Mouse (Mus musculus) heart, adult 10 weeks (tissue): ENCODE measurements around the gene Ndufs7. TPM values are rescaled to one million over a fixed set of nuclear protein-coding genes. Genes with fewer than 3 reads are reported as not detected.

Experiments
- polyA plus RNA-seq: library from polyadenylated mRNA; stranded (reverse); fragments of 350-450 nt; fragmentation: Illumina TruSeq; extraction: RNeasy Lipid Tissue Mini Kit (QIAGEN cat#74804); gene quantifications from one replicate; pipeline ENCODE4 v1.2.3, GENCODE M21; 2014; ENCODE audit warnings: low read depth, low replicate concordance

Ndufs7 gene
- 842 TPM for polyA plus RNA-seq

DNA sequence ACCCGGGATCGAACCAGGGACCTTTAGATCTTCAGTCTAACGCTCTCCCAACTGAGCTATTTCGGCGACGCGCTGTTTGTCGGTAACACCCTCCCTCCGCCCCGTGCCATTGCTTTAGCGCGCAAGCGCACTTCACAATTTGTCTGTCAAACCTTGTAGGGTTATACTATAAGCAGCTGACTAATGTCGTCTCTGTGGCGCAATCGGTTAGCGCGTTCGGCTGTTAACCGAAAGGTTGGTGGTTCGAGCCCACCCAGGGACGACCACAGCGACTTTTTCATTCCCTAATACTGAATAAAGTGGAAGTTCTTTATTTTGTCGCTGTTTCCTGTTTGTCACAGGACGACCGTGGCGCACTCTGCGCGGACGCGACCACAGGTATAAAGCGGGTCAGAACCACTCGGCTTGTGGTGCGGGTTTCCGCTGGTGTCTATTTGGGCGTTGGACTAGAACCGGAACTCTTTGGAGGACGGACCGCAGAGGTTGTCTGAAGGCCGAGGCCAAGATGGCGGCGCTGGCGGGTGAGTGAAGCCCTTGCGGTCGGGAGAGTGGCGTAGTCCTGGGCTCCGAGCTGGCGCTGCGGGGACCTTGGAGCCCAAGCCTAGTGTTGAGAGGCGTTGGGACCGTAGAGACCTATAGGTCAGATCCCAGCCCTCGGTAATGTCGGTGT lies at the start of gene Ndufs7:
Gene Ndufs7, plus strand, starts transcription at position 151 of the 670 bp plus-strand sequence.

DNA sequence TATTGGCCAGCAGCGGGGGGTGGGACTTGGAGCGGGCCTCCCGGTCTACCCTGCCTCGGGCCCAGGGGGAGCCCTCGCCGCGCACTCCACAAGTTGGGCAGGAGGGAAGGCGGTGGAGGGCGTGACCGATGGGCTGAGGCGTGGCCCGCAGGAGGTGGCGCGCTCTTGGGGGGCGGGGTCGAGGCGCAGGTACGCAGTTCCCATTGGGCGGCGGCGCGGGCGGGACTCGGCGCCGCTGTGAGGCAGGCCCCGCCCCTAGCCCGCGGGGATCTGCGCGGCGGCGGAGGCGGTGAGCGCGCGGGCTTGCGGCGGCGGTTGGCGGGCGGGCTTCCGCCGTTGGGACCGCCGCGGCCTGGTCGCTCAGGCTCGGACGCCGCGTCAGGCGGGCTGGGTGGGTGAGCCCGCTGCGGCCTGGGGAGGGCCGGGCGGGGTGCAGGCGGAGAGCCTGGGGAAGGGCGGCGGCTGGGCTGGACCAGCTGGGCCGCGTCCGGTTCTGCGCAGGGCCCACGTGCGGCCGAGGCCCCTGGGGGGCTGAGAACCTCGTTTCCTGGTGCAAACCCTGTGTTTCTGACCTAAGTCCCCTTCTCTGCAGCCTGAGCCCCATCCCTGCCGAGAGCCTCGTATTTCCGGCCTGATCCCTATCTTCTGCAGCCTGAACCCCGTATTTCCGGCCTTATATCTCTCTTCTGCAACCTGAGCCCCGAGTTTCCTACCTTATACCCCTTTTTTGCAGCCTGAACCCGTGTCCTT lies 22.3 kb upstream of the Ndufs7 start, which contains the start of gene Mum1:
Gene Mum1, plus strand, starts transcription at position 19 of the 750 bp plus-strand sequence.

GRCm38 (mm10) chr10:80260642-80261584 lies 12.0 kb downstream of the Ndufs7 start, which contains the start of the genes Gamt and Dazap1:
Gene Gamt (minus strand): TSS chr10:80261012.
Gene Dazap1 (plus strand): TSS chr10:80261486.

GRCm38 (mm10) chr10:80292251-80293146 lies 43.6 kb downstream of the Ndufs7 start, which contains the start of gene Rps15:
Gene Rps15 (plus strand): TSS chr10:80292453.

DNA sequence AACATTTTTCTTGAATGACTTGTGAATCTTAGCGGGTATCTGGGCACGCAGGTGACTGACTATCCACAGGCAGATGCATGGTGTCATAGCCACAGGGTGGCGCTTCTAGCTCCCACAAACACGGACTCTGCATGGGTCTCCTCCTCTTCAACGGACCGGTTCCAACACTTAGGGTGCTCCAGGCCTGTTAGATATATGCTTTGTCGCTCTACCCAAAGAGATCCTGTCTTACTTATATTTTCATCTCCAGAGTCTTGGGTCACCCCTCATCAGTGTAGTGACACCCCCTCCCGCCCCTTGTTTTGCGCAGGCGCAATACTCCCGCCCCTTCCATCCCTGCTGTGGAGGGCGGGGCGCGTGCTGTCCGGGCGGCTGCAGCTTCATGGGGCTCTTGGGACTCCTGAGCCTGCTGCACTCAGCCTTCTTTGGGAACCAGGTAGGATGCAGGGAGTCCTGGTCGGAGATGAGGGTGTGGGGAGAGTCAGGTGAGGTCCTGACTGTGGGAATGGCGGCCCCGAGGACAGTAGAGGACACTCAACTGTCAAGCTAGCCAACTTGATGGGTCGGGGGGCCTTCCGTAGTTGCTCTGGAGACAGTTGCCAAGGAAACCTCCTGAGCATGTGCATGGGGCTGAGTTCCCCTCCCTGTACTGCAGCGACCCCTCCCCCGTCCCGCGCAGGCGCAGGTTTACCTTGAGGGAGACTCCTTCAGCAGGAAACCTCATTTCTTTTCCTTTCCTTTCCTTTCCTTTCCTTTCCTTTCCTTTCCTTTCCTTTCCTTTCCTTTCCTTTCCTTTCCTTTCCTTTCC lies 46.9 kb downstream of the Ndufs7 start, which contains the start of gene Apc2:
Gene Apc2, plus strand, starts transcription at position 360 of the 808 bp plus-strand sequence.

Other genes with a start within 250 kb of the Ndufs7 start
- 5.2 TPM for gene Arhgap45, start 232.5 kb upstream of the Ndufs7 start, polyA plus RNA-seq
- 122 TPM for gene Polr2e, start 209.3 kb upstream of the Ndufs7 start, polyA plus RNA-seq
- gene Gpx4, start 202.0 kb upstream of the Ndufs7 start, polyA plus RNA-seq, result 933 TPM
- gene Sbno2, start 143.6 kb upstream of the Ndufs7 start, polyA plus RNA-seq, result 10.9 TPM
- gene Stk11, start 133.3 kb upstream of the Ndufs7 start, polyA plus RNA-seq, result 137 TPM
- 1,104 TPM for gene Atp5d, start 110.5 kb upstream of the Ndufs7 start, polyA plus RNA-seq
- gene Cbarp, start 108.3 kb upstream of the Ndufs7 start, polyA plus RNA-seq, result 2.6 TPM
- gene Midn, start 100.8 kb upstream of the Ndufs7 start, polyA plus RNA-seq, result 39.3 TPM
- 89.8 TPM for gene Cirbp, start 83.1 kb upstream of the Ndufs7 start, polyA plus RNA-seq
- 13.6 TPM for gene 1600002K03Rik, start 76.2 kb upstream of the Ndufs7 start, polyA plus RNA-seq
- gene Efna2, start 69.6 kb upstream of the Ndufs7 start, polyA plus RNA-seq, result 1.8 TPM
- 21.1 TPM for gene Mum1, start 22.7 kb upstream of the Ndufs7 start, polyA plus RNA-seq
- gene Gamt, start 11.9 kb downstream of the Ndufs7 start, polyA plus RNA-seq, result 7.7 TPM
- gene Dazap1, start 12.4 kb downstream of the Ndufs7 start, polyA plus RNA-seq, result 49.3 TPM
- 1,202 TPM for gene Rps15, start 43.3 kb downstream of the Ndufs7 start, polyA plus RNA-seq
- 2.0 TPM for gene Apc2, start 46.9 kb downstream of the Ndufs7 start, polyA plus RNA-seq
- gene 2310011J03Rik, start 71.4 kb downstream of the Ndufs7 start, polyA plus RNA-seq, result 22.7 TPM
- 2.2 TPM for gene Pcsk4, start 80.4 kb downstream of the Ndufs7 start, polyA plus RNA-seq
- gene Reep6, start 80.8 kb downstream of the Ndufs7 start, polyA plus RNA-seq, result 3.4 TPM
- gene Adamtsl5, start 99.3 kb downstream of the Ndufs7 start, polyA plus RNA-seq, result 64.4 TPM
- 3.1 TPM for gene Plk5, start 107.3 kb downstream of the Ndufs7 start, polyA plus RNA-seq
- 6.2 TPM for gene Mex3d, start 138.5 kb downstream of the Ndufs7 start, polyA plus RNA-seq
- gene Mbd3, start 150.4 kb downstream of the Ndufs7 start, polyA plus RNA-seq, result 93.3 TPM
- gene Uqcr11, start 157.7 kb downstream of the Ndufs7 start, polyA plus RNA-seq, result 2,281 TPM
- 17.6 TPM for gene Tcf3, start 184.5 kb downstream of the Ndufs7 start, polyA plus RNA-seq
- 0.08 TPM for gene Onecut3, start 245.7 kb downstream of the Ndufs7 start, polyA plus RNA-seq